Mouse (Mus musculus): ENCODE results near the gene Igfn1.

Gene Igfn1

GRCm38 (mm10) chr1:135933704-135934293 lies 72.3 kb downstream of the Igfn1 start:
- no peak for DNase-seq (ENCODE audit: low read depth, low spot score)

- no peak for DNase-seq (ENCODE audit: low read depth, low spot score)
Observed at GRCm38 (mm10) chr1:135929876-135930275, 76.3 kb downstream of the Igfn1 start.

- no peak for DNase-seq (ENCODE audit: low read depth, low spot score)
Observed at GRCm38 (mm10) chr1:135925848-135926247, 80.3 kb downstream of the Igfn1 start.

- DNase-seq (ENCODE audit: low read depth, low spot score), result no peak
Observed at GRCm38 (mm10) chr1:135924377-135924994, 81.7 kb downstream of the Igfn1 start.

- DNase-seq (ENCODE audit: low read depth, low spot score), result no peak
Observed at GRCm38 (mm10) chr1:135923229-135923628, 82.9 kb downstream of the Igfn1 start.

GRCm38 (mm10) chr1:135918644-135919407 lies 87.3 kb downstream of the Igfn1 start, which contains the start of gene Pkp1:
Gene Pkp1 (minus strand): TSS chr1:135919207.
- DNase-seq (ENCODE audit: low read depth, low spot score), result no peak

GRCm38 (mm10) chr1:135917206-135917605 lies 88.9 kb downstream of the Igfn1 start:
- DNase-seq (ENCODE audit: low read depth, low spot score), result no peak

- DNase-seq (ENCODE audit: low read depth, low spot score), result no peak
Observed at GRCm38 (mm10) chr1:135916486-135917058, 89.6 kb downstream of the Igfn1 start.

GRCm38 (mm10) chr1:135913657-135914056 lies 92.5 kb downstream of the Igfn1 start:
- no peak for DNase-seq (ENCODE audit: low read depth, low spot score)

GRCm38 (mm10) chr1:135909381-135909780 lies 96.8 kb downstream of the Igfn1 start:
- no peak for DNase-seq (ENCODE audit: low read depth, low spot score)

- no peak for DNase-seq (ENCODE audit: low read depth, low spot score)
Observed at GRCm38 (mm10) chr1:135906736-135907135, 99.4 kb downstream of the Igfn1 start.
